Mouse (Mus musculus): Measurements from ENCODE around the gene Skiv2l. TPM values are rescaled to one million over a fixed set of nuclear protein-coding genes. Genes with fewer than 3 reads are reported as not detected.
A peak's percentile ranks its signal among the peaks of the same experiment; 100 is the strongest.

Gene Skiv2l
- total RNA-seq, 1 experiment, result 40.5 TPM

GRCm38 (mm10) chr17:34897373-34898159 lies 47.6 kb upstream of the Skiv2l start:
- TF ChIP-seq HCFC1 (IDR thresholded peaks at IDR 0.05; ENCODE audit: borderline replicate concordance, insufficient read depth, low read length) (0 out of 2 replicates have a peak, but pooled peaks have one; percentile 36), MAFK (IDR thresholded peaks at IDR 0.05; ENCODE audit: insufficient read depth, low read depth, low read length) (no peak)
- in situ Hi-C loops (cut with MboI; ENCODE audit: low sequenced_read_pairs in 2 of 2, unreplicated experiment in 2 of 2), result no loop called here

GRCm38 (mm10) chr17:34896366-34896765 lies 46.4 kb upstream of the Skiv2l start:
- H3K9me3 ChIP-seq (ENCODE audit: control insufficient read depth, insufficient read depth, low read depth, low read length), result no peaks in the 10 kb centered on the region
- H3K27ac ChIP-seq (ENCODE audit: insufficient read depth, low read depth, low read length, poor library complexity, severe bottlenecking), result no peak overlapping the region
- peaks cover 4% of the 10 kb centered on the region; the same call in 1 of the 2 replicates for H3K36me3 ChIP-seq (ENCODE audit: control insufficient read depth, insufficient read depth, low read length, poor library complexity, severe bottlenecking)
- peak overlapping the region in 1 of 2 experiments; percentile 92; a peak in 3 of 4 replicates for H3K4me3 ChIP-seq (ENCODE audit: insufficient read depth in 1 of 2, low read depth in 1 of 2, low read length in 2 of 2, poor library complexity in 1 of 2, severe bottlenecking in 1 of 2)
- DNase-seq (ENCODE audit: low read depth, low spot score), result no peak
- in situ Hi-C loops (cut with MboI; ENCODE audit: low sequenced_read_pairs in 2 of 2, unreplicated experiment in 2 of 2), result no loop called here
- peaks cover 6 to 10% of the 10 kb centered on the region in 2 experiments for H3K4me1 ChIP-seq (ENCODE audit: control insufficient read depth in 2 of 2, insufficient read depth in 2 of 2, low read length in 2 of 2, poor library complexity in 1 of 2)
- no peak for TF ChIP-seq ZNF384 (IDR thresholded peaks at IDR 0.05; ENCODE audit: low read depth, low read length)
- no peak for TF ChIP-seq ZC3H11A (IDR thresholded peaks at IDR 0.05; ENCODE audit: borderline replicate concordance, low read depth, low read length)
- TF ChIP-seq HCFC1 (IDR thresholded peaks at IDR 0.05; ENCODE audit: borderline replicate concordance, insufficient read depth, low read length), result no peak
- TF ChIP-seq MAFK (IDR thresholded peaks at IDR 0.05; ENCODE audit: insufficient read depth, low read depth, low read length), result no peak
- TF ChIP-seq CHD2 (IDR thresholded peaks at IDR 0.05; ENCODE audit: low read depth, low read length), result no peak
- peak overlapping the region; percentile 31; the same call in 1 of the 2 replicates for H3K9ac ChIP-seq (ENCODE audit: insufficient read depth, low read depth, low read length, poor library complexity, severe bottlenecking)

More at GRCm38 (mm10) chr17:34897373-34898159, 47.6 kb upstream of the Skiv2l start:
- peak overlapping the region; percentile 75 to 97 for H3K4me3 ChIP-seq (ENCODE audit: insufficient read depth in 1 of 2, low read depth in 1 of 2, low read length in 2 of 2, poor library complexity in 1 of 2, severe bottlenecking in 1 of 2)
- H3K4me1 ChIP-seq (ENCODE audit: control insufficient read depth in 2 of 2, insufficient read depth in 2 of 2, low read length in 2 of 2, poor library complexity in 1 of 2), result peaks cover 8 to 11% of the 10 kb centered on the region in 2 experiments
- peak overlapping the region; percentile 96 for H3K9ac ChIP-seq (ENCODE audit: insufficient read depth, low read depth, low read length, poor library complexity, severe bottlenecking)
- no peak for DNase-seq (ENCODE audit: low read depth, low spot score)
- no peaks in the 10 kb centered on the region for H3K9me3 ChIP-seq (ENCODE audit: control insufficient read depth, insufficient read depth, low read depth, low read length)
- H3K27ac ChIP-seq (ENCODE audit: insufficient read depth, low read depth, low read length, poor library complexity, severe bottlenecking), result peak overlapping the region; percentile 85; the same call in 1 of the 2 replicates
- H3K36me3 ChIP-seq (ENCODE audit: control insufficient read depth, insufficient read depth, low read length, poor library complexity, severe bottlenecking), result peaks cover 4% of the 10 kb centered on the region; the same call in 1 of the 2 replicates

- H3K4me1 ChIP-seq (ENCODE audit: control insufficient read depth in 2 of 2, insufficient read depth in 2 of 2, low read length in 2 of 2, poor library complexity in 1 of 2), result peaks cover 6 to 12% of the 10 kb centered on the region in 2 experiments
- no peak for DNase-seq (ENCODE audit: low read depth, low spot score)
These were observed 45.7 kb upstream of the Skiv2l start for GRCm38 (mm10) chr17:34895724-34896123.

GRCm38 (mm10) chr17:34894801-34895530 lies 45.0 kb upstream of the Skiv2l start:
- no peak for TF ChIP-seq ZC3H11A (IDR thresholded peaks at IDR 0.05; ENCODE audit: borderline replicate concordance, low read depth, low read length)
- TF ChIP-seq CHD2 (IDR thresholded peaks at IDR 0.05; ENCODE audit: low read depth, low read length), result no peak
- no peak for TF ChIP-seq MAFK (IDR thresholded peaks at IDR 0.05; ENCODE audit: insufficient read depth, low read depth, low read length)
- TF ChIP-seq ZNF384 (IDR thresholded peaks at IDR 0.05; ENCODE audit: low read depth, low read length), result no peak
- no peak for TF ChIP-seq HCFC1 (IDR thresholded peaks at IDR 0.05; ENCODE audit: borderline replicate concordance, insufficient read depth, low read length)
- in situ Hi-C loops (cut with MboI; ENCODE audit: low sequenced_read_pairs in 2 of 2, unreplicated experiment in 2 of 2), result no loop called here
- Histone ChIP-seq H3K9ac (ENCODE audit: insufficient read depth, low read depth, low read length, poor library complexity, severe bottlenecking) (peak overlapping the region; percentile 86), H3K9me3 (ENCODE audit: control insufficient read depth, insufficient read depth, low read depth, low read length) (no peaks in the 10 kb centered on the region), H3K4me3 (ENCODE audit: insufficient read depth in 1 of 2, low read depth in 1 of 2, low read length in 2 of 2, poor library complexity in 1 of 2, severe bottlenecking in 1 of 2) (peak overlapping the region; percentile 84 to 92), H3K36me3 (ENCODE audit: control insufficient read depth, insufficient read depth, low read length, poor library complexity, severe bottlenecking) (peaks cover 4% of the 10 kb centered on the region; the same call in 1 of the 2 replicates), H3K4me1 (ENCODE audit: control insufficient read depth in 2 of 2, insufficient read depth in 2 of 2, low read length in 2 of 2, poor library complexity in 1 of 2) (peaks cover 8 to 16% of the 10 kb centered on the region in 2 experiments), H3K27ac (ENCODE audit: insufficient read depth, low read depth, low read length, poor library complexity, severe bottlenecking) (peak overlapping the region; percentile 60; the same call in 1 of the 2 replicates)
- DNase-seq (ENCODE audit: low read depth, low spot score), result no peak

More at GRCm38 (mm10) chr17:34895724-34896123, 45.7 kb upstream of the Skiv2l start:
- in situ Hi-C loops (cut with MboI; ENCODE audit: low sequenced_read_pairs in 2 of 2, unreplicated experiment in 2 of 2), result no loop called here
- no peak for TF ChIP-seq ZC3H11A (IDR thresholded peaks at IDR 0.05; ENCODE audit: borderline replicate concordance, low read depth, low read length)
- Histone ChIP-seq H3K9ac (ENCODE audit: insufficient read depth, low read depth, low read length, poor library complexity, severe bottlenecking) (peak overlapping the region; percentile 86; the same call in 1 of the 2 replicates), H3K27ac (ENCODE audit: insufficient read depth, low read depth, low read length, poor library complexity, severe bottlenecking) (no peak overlapping the region), H3K4me3 (ENCODE audit: insufficient read depth in 1 of 2, low read depth in 1 of 2, low read length in 2 of 2, poor library complexity in 1 of 2, severe bottlenecking in 1 of 2) (peak overlapping the region; percentile 84 to 92; a peak in 3 of 4 replicates), H3K36me3 (ENCODE audit: control insufficient read depth, insufficient read depth, low read length, poor library complexity, severe bottlenecking) (peaks cover 4% of the 10 kb centered on the region; the same call in 1 of the 2 replicates), H3K9me3 (ENCODE audit: control insufficient read depth, insufficient read depth, low read depth, low read length) (no peaks in the 10 kb centered on the region)

Data from ES-E14 (cell line).